Mouse (Mus musculus) lung, postnatal 14 days (tissue): ENCODE data around the gene Srsf10.

Experiments
- DNase-seq: peaks from one replicate; pipeline ENCODE4 v3.0.0; 2021

The Srsf10 gene

GRCm38 (mm10) chr4:135856223-135857091, 910 bp downstream of the Srsf10 start:
- peak; percentile 66 for DNase-seq

DNA sequence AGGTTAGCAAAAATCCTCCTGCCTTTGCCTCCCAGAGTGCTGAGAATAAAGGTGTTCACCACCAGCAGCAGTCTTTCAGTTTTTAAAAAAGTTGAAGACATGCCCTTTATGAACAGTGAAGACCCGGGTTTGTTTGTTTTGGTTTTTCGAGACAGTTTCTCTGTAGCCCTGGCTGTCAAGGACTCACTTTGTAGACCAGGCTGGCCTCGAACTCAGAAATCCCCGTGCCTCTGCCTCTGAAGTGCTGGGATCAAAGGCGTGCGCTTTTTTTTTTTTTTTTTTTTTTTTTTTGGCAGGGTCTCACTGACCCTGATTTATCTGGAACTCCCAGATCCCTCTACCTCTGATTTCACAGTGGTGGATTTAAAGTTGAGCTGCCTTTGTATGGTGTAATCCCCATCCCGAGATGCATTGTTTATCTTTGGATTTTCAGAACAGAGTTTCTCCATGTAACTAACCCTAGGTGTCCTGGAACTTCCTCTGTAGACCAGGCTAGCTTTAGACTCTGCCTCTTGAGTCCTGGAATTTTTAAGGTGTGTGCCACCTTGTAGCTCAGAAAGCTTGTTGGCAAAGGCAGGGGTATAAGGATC, 2.1 kb downstream of the Srsf10 start:
- no peak for DNase-seq

DNA sequence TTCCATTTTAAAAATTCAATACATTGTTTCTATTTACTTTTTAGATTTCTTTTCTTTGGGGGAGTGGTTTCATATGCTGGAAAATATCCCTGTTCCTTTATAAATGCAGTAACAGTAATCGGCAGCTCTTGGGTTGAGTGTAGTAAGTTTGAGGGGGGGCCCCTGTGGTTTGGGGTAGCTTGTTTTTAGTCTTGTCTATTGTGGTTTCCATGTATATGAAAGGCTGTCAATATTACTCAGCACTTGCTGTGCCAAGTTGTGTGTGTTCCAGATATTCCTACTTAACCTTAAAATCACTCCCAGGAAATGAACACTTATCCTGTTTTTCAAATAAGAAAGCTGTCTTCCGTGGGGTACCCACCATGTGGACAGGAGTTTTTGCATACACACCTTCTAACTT, 13.4 kb downstream of the Srsf10 start:
- no peak for DNase-seq

DNA sequence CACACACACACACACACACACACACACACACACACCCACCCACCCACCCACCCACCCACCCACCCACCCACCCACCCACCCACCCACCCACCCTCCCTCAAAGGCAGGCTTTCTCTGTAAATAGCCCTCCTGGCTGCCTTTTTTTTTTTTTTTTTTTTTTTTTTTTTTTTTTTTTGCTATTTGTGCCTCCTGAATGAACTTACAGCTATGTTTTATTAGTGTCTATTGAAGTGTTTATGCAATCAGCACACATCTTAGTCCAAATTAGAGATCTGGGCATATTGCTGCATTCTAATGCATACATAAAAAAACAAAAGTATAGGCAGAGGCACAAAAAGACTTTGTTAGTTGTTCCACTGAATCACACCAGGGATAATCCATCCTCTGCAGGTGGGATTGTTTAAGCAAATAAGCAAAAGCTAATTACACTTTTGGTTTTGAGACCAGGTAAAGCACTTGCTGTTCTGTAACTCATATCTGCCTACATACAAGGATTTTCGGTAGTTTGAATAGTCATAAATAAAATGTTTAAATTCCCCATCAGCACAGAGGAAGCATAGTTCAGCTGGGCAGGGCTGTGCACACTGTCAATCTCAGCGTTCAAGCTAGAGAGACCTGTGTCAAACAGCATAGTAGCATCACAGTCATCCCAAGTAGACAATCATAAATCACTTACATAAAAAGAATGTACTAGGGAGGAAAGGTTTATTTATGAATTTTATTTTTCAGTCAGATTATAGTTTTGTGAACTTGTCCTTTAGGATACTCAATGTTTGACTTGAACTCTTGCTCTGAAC, 14.9 kb downstream of the Srsf10 start:
- DNase-seq: no peak

DNA sequence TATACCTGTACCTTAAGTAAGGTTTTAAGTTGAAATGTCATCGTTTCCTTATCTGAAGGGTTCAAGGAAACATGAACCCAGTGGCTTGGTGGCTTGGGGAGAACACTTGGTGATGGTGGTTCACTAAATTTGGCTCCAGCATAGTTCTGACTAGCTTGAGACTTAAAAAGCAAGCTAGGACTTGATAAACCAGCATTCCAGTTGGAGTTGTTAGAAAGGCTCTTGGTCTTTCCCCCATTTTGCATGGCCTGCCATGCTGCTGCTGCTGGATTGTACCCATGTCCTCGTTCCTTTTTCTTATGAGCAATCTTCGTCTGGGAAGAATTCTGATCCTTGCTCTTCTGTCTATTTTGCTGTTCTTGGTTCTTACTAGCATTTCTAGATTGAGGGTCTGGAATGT, 16.5 kb downstream of the Srsf10 start:
- no peak for DNase-seq

DNA sequence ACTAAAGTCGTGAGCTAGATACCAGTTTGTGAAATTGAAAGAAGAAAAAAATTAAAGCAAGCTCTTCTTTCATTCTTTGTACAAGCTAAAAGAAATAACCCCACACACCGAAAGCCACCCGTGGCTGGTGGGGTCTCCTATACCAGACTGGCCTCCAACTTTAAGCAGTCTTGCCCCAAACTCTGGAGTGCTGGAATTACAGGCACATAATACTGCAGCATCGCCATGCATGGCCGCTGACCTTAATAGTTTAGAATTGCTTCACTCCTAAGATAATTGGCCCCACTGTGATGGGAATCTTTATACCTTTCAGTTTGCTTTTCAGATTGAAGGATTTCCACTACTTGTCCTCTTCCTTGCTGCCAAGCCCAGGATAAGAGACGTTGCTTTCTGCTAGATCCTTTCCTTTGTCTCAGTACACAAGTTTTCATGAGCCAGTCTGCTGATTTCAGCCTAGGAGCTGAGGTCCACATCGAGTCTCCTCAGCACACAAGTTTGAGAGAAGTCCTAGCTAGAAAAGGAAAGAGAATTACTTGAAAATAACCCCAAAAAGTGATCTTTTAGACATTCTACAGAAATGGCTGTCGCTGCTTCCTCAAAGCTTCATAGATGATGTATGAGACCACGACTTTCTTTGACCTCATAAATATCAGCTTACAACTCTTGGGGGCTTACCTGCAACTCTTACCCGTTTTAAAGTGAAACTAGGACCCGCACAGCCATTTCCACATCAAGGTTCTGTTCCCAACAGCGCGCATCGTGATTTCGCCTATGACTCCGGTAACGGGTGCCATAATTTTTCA, 17.2 kb downstream of the Srsf10 start:
- DNase-seq: no peak

DNA sequence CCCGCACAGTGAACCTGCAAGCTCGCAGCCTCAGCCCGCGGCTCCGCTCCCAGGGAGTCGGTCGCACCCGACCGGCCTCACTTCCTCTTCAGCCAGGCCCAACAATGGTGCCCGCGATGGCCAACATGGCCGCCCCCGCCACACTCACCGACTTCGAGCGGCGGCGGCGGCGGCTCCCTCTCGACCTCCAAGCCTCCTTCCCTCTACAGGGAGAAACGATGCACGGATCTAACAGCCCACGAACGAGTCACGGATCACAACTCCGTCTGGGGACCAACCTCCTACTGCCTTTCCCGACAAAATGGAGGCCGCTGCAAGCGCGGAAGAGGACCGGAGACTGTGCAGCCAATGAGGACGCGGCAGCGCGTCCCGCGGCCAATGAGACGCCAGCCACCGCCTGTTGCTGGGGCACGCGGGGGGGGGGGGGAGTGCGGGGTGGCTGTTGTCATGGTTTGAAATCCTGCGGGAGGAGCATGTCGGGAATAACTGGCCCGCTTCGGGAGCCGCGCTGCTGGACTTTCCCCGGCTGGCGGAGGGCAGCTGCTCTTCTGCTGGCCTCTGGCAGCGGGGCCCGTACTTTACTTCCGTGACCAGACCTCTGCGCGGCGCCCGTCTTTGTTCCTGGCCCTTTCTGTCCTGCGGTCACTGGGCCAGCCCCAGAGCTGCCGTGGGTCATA, 18.1 kb downstream of the Srsf10 start, which contains the start of gene Pnrc2:
Gene Pnrc2, minus strand, starts transcription at position 325 of the 677 bp plus-strand sequence.
- DNase-seq: peak; percentile 87

GRCm38 (mm10) chr4:135874564-135875535, 19.3 kb downstream of the Srsf10 start:
- no peak for DNase-seq

DNA sequence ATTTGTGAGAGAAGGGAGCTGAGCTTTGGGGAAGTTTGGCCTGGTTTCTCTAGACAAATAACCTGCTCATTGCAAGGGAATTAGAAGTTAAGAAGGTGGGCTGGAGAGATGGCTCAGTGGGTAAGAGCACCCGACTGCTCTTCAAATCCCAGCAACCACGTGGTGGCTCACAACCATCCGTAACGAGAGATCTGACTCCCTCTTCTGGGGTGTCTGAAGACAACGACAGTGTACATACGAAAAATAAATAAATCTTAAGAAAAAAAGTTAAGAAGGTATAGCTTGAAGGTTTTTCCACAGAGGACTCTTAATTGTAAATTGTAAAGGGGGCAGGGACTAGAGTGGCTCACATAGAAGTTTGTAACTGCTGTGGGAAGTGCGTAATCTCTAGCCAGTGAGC, 20.0 kb downstream of the Srsf10 start:
- no peak for DNase-seq

DNA sequence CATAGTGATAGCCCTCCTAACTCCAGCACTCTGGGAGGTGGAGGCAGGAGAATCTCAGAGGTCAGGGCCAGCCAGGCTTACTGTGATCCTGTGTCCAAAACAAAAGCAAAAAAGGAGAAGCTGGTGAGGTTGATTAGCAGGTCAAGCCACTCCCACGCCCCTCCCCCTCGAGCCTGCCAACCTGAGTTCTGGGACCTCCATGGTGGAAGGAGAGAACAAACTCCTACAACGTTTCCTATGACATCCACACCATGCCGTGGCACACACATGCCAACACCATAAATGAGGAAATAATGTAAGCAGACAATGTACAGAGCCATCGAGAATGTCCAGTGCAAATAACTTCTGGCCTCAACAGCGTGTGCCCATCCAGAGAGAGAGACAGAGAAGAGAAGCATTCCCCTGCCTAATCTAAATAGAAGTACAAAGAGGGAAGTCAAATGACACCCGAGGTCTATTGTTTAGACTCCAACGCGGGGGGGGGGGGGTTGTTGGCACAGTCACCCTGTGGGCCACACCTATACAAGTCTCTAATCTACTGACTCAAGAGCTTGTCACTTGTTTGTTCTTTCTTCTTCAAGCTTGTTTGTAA, 20.5 kb downstream of the Srsf10 start:
- peak; percentile 70 for DNase-seq

DNA sequence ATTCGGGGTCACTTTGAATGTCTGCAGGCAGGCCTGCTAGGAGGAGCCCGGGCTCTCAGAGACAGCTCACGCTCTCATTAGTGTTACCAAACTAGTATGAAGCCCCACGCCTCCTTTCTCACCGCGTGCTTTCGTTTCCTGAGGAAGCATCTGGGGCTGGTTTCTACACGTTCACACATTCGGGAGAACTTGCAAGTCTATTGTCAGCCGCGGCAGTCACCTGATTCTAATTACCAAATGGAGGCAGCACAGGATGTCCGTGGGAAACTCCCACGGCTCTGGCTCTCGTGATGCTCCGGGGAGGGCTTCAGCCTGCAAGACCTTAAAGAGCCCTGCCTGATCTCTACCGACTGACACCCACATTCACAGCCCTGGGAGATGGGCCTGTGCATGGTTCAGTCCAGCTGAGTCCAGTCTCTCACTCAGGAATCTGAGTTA, 21.1 kb downstream of the Srsf10 start:
- peak; percentile 79 for DNase-seq

DNA sequence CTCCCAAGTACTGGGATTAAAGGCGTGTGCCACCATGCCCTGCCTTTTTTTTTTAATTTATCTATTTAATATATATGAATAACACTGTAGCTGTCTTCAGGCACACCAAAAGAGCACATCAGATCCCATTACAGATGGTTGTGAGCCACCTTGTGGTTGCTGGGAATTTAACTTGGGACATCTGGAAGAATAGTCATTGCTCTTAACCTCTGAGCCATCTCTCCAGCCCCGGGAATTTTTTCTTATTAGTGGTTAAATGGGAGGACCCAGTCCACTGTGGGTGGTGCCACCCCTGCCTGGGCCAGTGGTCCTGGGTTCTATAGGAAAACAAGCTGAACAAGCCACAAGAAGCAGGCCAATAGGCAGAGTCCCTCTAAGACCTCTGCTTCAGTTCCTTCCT, 22.2 kb downstream of the Srsf10 start:
- no peak for DNase-seq

- no peak for DNase-seq
These were observed 23.5 kb downstream of the Srsf10 start for GRCm38 (mm10) chr4:135879021-135879420.

- DNase-seq: no peak
These were observed 24.5 kb downstream of the Srsf10 start for GRCm38 (mm10) chr4:135880018-135880417.

DNA sequence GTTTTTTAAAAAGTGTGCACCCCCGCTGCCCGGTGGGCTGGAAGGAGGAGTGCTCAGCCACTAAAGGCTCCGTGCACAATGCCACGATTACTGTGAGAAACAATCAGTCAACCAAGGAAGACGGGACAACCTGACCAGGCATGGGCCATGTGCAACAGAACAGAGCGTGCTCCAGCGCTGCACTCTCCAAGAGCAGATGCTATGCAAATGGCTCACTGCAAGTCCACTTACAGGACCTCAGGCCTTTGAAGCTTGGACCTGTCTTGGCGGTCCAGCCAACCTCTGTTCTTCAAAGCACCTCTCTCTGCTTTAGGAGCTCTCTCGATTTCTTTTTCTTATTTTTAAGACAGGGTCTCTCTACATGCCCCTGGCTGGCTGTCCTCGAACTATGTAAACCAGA, 25.0 kb downstream of the Srsf10 start:
- no peak for DNase-seq

- no peak for DNase-seq
These were observed 26.5 kb downstream of the Srsf10 start for GRCm38 (mm10) chr4:135882023-135882422.

DNA sequence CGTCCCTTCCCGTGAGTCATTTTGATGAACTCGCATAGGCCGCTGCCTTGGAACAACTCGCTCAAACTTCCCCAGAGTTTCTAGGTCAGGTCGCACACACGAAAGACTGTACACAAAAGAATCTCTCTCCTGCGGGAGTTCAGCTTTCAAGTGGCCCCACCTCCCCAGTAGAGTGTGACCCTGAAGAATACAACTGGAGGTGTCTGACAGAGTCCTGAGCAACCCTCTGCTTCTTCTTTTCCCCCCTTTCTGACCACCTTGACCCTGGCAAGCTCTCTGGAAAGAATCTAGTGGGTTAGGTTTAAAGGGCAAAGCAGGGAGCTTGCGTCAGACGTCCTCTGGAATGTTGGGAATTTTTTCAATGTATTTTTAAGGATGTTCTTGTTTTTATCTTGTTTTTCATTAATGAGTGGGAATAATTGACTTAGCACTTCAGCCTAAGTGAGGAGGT, 27.9 kb downstream of the Srsf10 start:
- no peak for DNase-seq

DNA sequence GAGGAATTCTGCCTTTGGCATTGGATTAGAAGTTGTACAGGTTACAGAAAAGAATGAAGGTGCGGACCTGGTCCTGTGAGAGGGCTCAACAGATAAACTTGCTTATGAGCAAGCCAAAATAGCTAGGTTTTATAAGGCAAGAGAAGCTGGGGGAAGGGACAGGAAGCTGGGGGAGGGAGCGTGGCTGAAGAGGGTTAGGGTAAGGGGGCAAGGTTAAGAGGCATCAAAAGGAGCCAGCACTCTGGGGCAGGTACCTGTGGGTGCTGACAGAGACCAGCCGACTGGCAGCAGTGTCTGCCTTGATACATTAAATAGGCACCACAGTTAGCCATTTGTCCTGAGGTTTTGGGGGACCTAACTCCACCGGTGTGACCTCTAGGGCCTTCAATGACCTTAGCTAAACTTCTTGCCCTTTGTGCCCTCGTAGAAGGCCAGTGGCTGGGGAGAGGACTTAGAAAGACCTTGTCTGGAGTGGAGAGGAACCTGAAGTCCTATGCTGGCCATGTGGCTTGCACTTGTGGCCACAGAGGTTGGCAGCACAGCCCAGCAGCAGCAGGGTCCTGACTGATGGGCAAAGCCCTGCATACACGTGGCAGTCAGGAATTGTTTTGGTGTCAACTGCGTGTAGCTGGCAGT, 28.5 kb downstream of the Srsf10 start:
- no peak for DNase-seq

DNA sequence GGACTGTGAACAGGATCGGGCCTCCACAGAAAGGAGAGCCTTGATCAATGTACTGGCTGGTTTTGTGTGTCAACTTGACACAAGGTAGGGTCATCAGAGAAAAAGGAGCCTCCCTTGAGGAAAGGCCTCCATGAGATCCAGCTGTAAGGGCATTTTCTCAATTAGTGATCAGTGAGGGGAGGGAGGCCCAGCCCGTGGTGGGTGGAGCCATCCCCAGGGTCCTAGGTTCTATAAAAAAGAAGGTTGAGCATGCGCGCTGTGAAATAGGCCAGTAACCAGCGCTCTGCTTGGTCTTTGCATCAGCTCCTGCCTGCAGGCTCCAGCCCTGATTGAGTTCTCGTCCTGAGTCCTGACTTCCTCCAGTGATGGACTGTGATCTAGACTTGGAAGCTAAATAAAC, 29.0 kb downstream of the Srsf10 start:
- no peak for DNase-seq

DNA sequence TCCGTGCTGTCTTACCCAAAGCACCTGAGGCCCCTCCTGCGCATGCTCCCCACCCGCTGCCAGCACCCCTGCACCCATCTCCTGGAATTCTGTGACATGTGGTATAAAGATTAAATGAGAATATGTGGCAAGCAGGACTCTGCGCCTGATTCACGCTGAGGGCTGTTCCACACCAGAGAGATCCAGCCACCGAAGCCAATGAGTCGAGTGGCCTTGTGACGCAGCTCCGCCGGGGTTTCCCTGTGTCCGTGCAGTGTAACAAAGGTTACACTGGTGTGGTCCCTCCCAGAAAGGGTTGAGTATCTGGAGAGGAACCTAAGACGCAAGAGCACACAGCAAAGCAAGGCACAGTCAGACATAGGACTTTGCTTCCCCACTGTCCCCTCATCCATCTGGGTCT, 30.1 kb downstream of the Srsf10 start:
- no peak for DNase-seq
